Mouse (Mus musculus) stomach, embryonic 15.5 days (tissue): ENCODE measurements at regions not wholly inside any gene's neighbourhood (a gene's known extent, or its start where the extent isn't known, plus 50 kb on each side); places are given as distances from the start of the nearest gene placed in this dataset.

Source experiments
- ATAC-seq: fragments of 200-750 bp; cut with Nextera tagmentation; 2 replicates; pipeline ENCODE4 v1.8.0; 2017; ENCODE audit warnings: low read depth, moderate number of reproducible peaks, moderate TSS enrichment; ENCODE audit not compliant: insufficient read depth, low FRiP score
- H3K27ac ChIP-seq: fragments of 300-500 bp; sonication (generic); 2 replicates; pipeline ENCODE4 v1.5.1; 2015; ENCODE audit warnings: mild to moderate bottlenecking, inconsistent platforms
- H3K27me3 ChIP-seq: fragments of 300-500 bp; sonication (generic); replicated peaks from 2 replicates; pipeline ENCODE4 v1.6.1; 2015; ENCODE audit warnings: inconsistent platforms
- H3K36me3 ChIP-seq: fragments of 300-500 bp; sonication (generic); 2 replicates; pipeline ENCODE4 v1.6.1; 2015; ENCODE audit warnings: inconsistent platforms
- H3K4me1 ChIP-seq: fragments of 300-500 bp; sonication (generic); 2 replicates; pipeline ENCODE4 v1.6.1; 2015; ENCODE audit warnings: inconsistent platforms
- H3K4me2 ChIP-seq: fragments of 300-500 bp; sonication (generic); 2 replicates; pipeline ENCODE4 v1.6.1; 2015; ENCODE audit warnings: mild to moderate bottlenecking, inconsistent platforms
- H3K4me3 ChIP-seq: fragments of 300-500 bp; sonication (generic); replicated peaks from 2 replicates; pipeline ENCODE4 v1.5.1; 2015; ENCODE audit warnings: inconsistent platforms
- H3K9ac ChIP-seq: fragments of 300-500 bp; sonication (generic); 2 replicates; pipeline ENCODE4 v1.6.1; 2015; ENCODE audit warnings: inconsistent platforms
- H3K9me3 ChIP-seq: fragments of 300-500 bp; sonication (generic); 2 replicates; pipeline ENCODE4 v1.6.1; 2016; ENCODE audit warnings: inconsistent platforms
- WGBS: fragments of 180-500 bp; shearing (Covaris S2); methylation state at CpG from one replicate; pipeline ENCODE4 v1.1.7; 2015; 5-methylcytosine and 5-hydroxymethylcytosine counted together

- no peak for ATAC-seq
- no peak overlapping the region for H3K4me3 ChIP-seq
- no peaks in the 10 kb centered on the region for H3K9me3 ChIP-seq
- H3K9ac ChIP-seq, result no peak overlapping the region
- H3K27me3 ChIP-seq, result no peaks in the 10 kb centered on the region
- no peak overlapping the region for H3K27ac ChIP-seq
- H3K4me1 ChIP-seq, result no peaks in the 10 kb centered on the region
- no peak overlapping the region for H3K4me2 ChIP-seq
- H3K36me3 ChIP-seq, result no peaks in the 10 kb centered on the region
- 87% methylated on average over 6 of the region's 6 CpGs for WGBS
Measured at GRCm38 (mm10) chr8:10719411-10719810, 288.8 kb downstream of the Irs2 start.

GRCm38 (mm10) chr8:10717297-10717696 is 291.0 kb downstream of the Irs2 start:
- Histone ChIP-seq H3K4me2 (no peak overlapping the region), H3K9ac (no peak overlapping the region), H3K4me3 (no peak overlapping the region), H3K27ac (no peak overlapping the region), H3K4me1 (no peaks in the 10 kb centered on the region), H3K27me3 (no peaks in the 10 kb centered on the region), H3K9me3 (no peaks in the 10 kb centered on the region), H3K36me3 (no peaks in the 10 kb centered on the region)
- ATAC-seq, result no peak
- 56% methylated on average over 8 of the region's 8 CpGs for WGBS

DNA sequence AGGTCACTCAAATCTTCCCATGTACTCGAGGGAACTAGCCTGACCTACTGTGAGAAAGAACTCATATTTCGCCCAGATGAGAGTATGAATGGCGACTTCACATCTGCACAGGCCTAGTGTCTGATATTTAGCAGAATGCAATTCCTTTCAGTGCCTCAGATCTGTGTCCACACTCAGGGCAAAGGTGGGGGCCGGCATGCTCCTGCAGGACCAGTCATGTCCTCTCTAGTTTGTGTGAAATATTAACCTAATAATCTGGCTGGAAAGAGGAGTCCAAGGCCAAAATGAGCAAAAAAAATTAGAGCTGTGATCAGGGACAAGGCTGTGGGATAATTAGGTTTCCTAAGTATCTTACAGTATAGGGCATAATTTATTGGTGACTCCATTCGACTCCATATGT is 292.1 kb downstream of the Irs2 start:
- no peaks in the 10 kb centered on the region for H3K9me3 ChIP-seq
- no peak overlapping the region for H3K27ac ChIP-seq
- H3K4me1 ChIP-seq, result no peaks in the 10 kb centered on the region
- no peaks in the 10 kb centered on the region for H3K27me3 ChIP-seq
- WGBS, result 73% methylated on average over 5 of the region's 5 CpGs
- no peak overlapping the region for H3K9ac ChIP-seq
- no peak overlapping the region for H3K4me3 ChIP-seq
- H3K4me2 ChIP-seq, result no peak overlapping the region
- ATAC-seq, result no peak
- no peaks in the 10 kb centered on the region for H3K36me3 ChIP-seq

DNA sequence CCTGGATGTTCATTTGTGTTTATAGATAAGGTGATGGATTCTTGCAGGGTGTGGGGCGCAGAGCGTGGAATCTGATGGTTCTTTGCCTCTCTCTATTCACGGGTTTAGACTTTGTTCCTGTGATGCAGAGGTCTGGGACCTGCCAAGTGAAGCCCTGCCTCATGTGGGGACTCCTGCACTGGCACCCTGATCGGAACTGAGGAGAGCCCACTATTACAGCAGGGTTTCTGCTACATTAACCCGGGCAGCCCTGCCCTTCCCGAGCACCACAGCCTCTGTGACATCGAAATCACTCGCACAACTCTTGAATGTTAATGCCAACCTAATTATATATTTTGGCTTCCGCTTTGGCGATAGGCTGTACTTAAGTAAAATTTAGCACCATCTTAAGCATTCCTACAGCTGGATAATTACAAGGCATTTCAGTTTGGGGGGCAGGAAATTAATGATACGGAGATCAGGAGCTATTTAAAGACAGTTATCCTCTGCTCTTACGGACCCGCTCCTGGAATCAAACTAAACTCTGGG is 294.7 kb downstream of the Irs2 start:
- Histone ChIP-seq H3K4me2 (no peak overlapping the region), H3K4me3 (no peak overlapping the region), H3K36me3 (no peaks in the 10 kb centered on the region), H3K9me3 (no peaks in the 10 kb centered on the region), H3K27me3 (no peaks in the 10 kb centered on the region), H3K4me1 (no peaks in the 10 kb centered on the region), H3K9ac (no peak overlapping the region), H3K27ac (no peak overlapping the region)
- WGBS, result 72% methylated on average over 13 of the region's 13 CpGs
- no peak for ATAC-seq

DNA sequence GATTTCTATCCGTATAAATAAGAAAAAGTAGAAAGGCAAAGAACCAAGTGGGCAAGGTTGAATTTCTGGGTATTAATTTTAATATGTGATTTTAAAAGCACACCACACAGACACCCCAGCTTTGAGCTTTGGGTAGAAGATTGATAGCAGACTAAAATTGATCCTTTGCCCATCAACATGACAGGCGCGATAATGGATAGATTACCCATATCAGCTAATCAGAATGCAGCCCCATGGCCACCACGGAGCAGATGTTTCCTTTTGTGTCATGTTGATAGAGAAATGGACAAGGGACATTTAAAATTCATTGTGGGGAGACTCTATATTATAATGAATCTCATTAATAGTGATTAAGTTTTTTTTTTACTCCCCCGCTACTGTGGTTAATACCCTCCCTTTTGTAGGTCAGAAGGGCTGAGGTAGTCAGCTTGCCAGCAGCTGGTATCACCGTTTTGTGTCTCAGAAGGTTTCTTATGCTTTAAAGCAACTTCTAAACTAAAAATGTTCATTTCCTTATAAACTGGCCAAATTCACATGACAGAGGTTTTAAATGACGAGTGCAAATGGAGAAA is 296.1 kb downstream of the Irs2 start:
- Histone ChIP-seq H3K4me2 (no peak overlapping the region), H3K4me3 (no peak overlapping the region), H3K27me3 (no peaks in the 10 kb centered on the region), H3K9me3 (no peaks in the 10 kb centered on the region), H3K27ac (no peak overlapping the region), H3K9ac (no peak overlapping the region), H3K4me1 (no peaks in the 10 kb centered on the region), H3K36me3 (no peaks in the 10 kb centered on the region)
- 66% methylated on average over 7 of the region's 7 CpGs for whole genome bisulfite sequencing
- ATAC-seq, result no peak

GRCm38 (mm10) chr8:10711474-10711873 is 296.8 kb downstream of the Irs2 start:
- ATAC-seq, result no peak
- Histone ChIP-seq H3K4me2 (no peak overlapping the region), H3K9me3 (no peaks in the 10 kb centered on the region), H3K4me3 (no peak overlapping the region), H3K36me3 (no peaks in the 10 kb centered on the region), H3K4me1 (no peaks in the 10 kb centered on the region), H3K9ac (no peak overlapping the region), H3K27me3 (no peaks in the 10 kb centered on the region), H3K27ac (no peak overlapping the region)
- WGBS, result 45% methylated on average over 7 of the region's 7 CpGs

- Histone ChIP-seq H3K27ac (no peak overlapping the region), H3K9me3 (no peaks in the 10 kb centered on the region), H3K4me3 (no peak overlapping the region), H3K36me3 (no peaks in the 10 kb centered on the region), H3K4me2 (no peak overlapping the region), H3K27me3 (no peaks in the 10 kb centered on the region), H3K9ac (no peak overlapping the region), H3K4me1 (no peaks in the 10 kb centered on the region)
- WGBS, result 66% methylated on average over 6 of the region's 6 CpGs
- ATAC-seq, result no peak
Measured at GRCm38 (mm10) chr8:10708509-10708908, 299.7 kb downstream of the Irs2 start.

DNA sequence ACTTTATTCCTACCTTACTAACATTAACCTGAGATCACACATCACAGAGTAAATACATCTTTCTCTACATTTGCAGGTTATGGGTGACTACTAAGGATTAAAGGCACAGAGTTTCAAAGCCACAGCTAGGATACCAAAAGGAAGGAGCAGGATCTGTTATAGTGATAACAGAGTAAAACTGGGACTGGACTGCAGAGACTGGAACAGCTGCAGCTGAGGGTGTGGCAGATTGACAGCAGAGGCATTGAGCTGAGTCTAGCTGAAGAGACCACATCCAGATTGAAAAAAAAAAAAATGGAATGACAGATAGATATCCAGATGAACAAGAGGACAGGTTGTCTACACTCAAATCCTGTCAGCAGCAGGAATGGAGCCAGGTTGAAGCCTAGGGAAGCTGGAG is 301.1 kb downstream of the Irs2 start:
- H3K27ac ChIP-seq, result no peak overlapping the region
- no peak overlapping the region for H3K9ac ChIP-seq
- H3K4me3 ChIP-seq, result no peak overlapping the region
- no peak overlapping the region for H3K4me2 ChIP-seq
- H3K4me1 ChIP-seq, result no peaks in the 10 kb centered on the region
- ATAC-seq, result no peak
- no peaks in the 10 kb centered on the region for H3K36me3 ChIP-seq
- no peaks in the 10 kb centered on the region for H3K27me3 ChIP-seq
- no peaks in the 10 kb centered on the region for H3K9me3 ChIP-seq

DNA sequence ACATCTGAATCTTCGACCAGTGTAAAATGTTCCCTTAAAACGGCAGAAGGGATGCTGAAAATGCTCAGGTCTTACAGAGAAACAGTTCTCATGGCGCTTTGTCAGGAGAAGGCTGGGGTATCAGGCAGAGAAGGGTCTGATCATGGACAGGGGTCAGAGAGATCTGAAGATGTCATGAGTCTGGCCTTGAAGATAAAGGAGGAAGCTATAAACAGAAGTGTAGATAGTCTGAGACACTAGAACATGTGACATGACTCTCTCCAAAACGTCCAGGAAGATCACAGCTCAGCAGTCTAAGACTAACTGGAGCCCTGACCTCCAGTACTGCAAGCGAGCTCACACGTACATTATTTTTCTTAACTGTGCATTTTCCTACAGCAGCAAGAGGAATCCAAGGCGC is 302.3 kb downstream of the Irs2 start:
- Histone ChIP-seq H3K9ac (no peak overlapping the region), H3K4me1 (no peaks in the 10 kb centered on the region), H3K4me3 (no peak overlapping the region), H3K27ac (no peak overlapping the region), H3K4me2 (no peak overlapping the region), H3K9me3 (no peaks in the 10 kb centered on the region), H3K27me3 (no peaks in the 10 kb centered on the region), H3K36me3 (no peaks in the 10 kb centered on the region)
- 54% methylated on average over 7 of the region's 7 CpGs for WGBS
- no peak for ATAC-seq

GRCm38 (mm10) chr8:10702755-10703154 is 305.5 kb downstream of the Irs2 start:
- H3K27ac ChIP-seq, result no peak overlapping the region
- H3K27me3 ChIP-seq, result no peaks in the 10 kb centered on the region
- no peak overlapping the region for H3K4me2 ChIP-seq
- WGBS, result 78% methylated on average over 7 of the region's 7 CpGs
- H3K4me1 ChIP-seq, result no peaks in the 10 kb centered on the region
- H3K36me3 ChIP-seq, result no peaks in the 10 kb centered on the region
- no peak overlapping the region for H3K9ac ChIP-seq
- H3K4me3 ChIP-seq, result no peak overlapping the region
- ATAC-seq, result no peak
- no peaks in the 10 kb centered on the region for H3K9me3 ChIP-seq

GRCm38 (mm10) chr8:10702248-10702647 is 306.0 kb downstream of the Irs2 start:
- 80% methylated on average over 10 of the region's 10 CpGs for WGBS

GRCm38 (mm10) chr8:10701648-10702061 is 306.6 kb downstream of the Irs2 start:
- Histone ChIP-seq H3K4me1 (no peaks in the 10 kb centered on the region), H3K9ac (no peak overlapping the region), H3K9me3 (no peaks in the 10 kb centered on the region), H3K36me3 (no peaks in the 10 kb centered on the region), H3K27me3 (no peaks in the 10 kb centered on the region), H3K4me3 (no peak overlapping the region), H3K4me2 (no peak overlapping the region), H3K27ac (no peak overlapping the region)
- no peak for ATAC-seq
- WGBS, result 77% methylated on average over 4 of the region's 4 CpGs

More at GRCm38 (mm10) chr8:10702248-10702647, 306.0 kb downstream of the Irs2 start:
- Histone ChIP-seq H3K4me3 (no peak overlapping the region), H3K27me3 (no peaks in the 10 kb centered on the region), H3K36me3 (no peaks in the 10 kb centered on the region), H3K27ac (no peak overlapping the region), H3K9me3 (no peaks in the 10 kb centered on the region), H3K4me2 (no peak overlapping the region), H3K4me1 (no peaks in the 10 kb centered on the region), H3K9ac (no peak overlapping the region)
- no peak for ATAC-seq

DNA sequence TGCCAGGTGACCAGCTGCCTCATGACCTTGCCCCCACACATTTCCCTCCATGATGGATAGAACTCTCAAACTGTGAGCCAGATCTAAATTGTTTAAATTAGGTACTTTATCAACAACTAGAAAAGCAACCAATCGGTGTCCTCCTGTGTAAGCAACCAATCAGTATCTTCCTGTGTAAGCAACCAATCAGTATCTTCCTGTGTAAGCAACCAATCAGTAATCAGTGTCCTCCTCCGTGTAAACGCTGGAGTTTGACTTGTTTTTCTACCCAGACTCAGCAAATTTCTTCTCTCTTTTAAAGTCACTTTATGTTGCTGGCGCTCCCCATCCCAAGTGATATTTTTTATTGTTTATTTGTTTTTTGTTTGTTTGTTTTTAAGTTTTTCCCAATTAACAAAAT is 307.0 kb downstream of the Irs2 start:
- no peak overlapping the region for H3K4me3 ChIP-seq
- no peaks in the 10 kb centered on the region for H3K36me3 ChIP-seq
- H3K27me3 ChIP-seq, result no peaks in the 10 kb centered on the region
- 72% methylated on average over 4 of the region's 4 CpGs for WGBS
- ATAC-seq, result no peak
- no peak overlapping the region for H3K9ac ChIP-seq
- H3K4me1 ChIP-seq, result no peaks in the 10 kb centered on the region
- no peak overlapping the region for H3K4me2 ChIP-seq
- no peaks in the 10 kb centered on the region for H3K9me3 ChIP-seq
- H3K27ac ChIP-seq, result no peak overlapping the region
